Mouse (Mus musculus) embryonic facial prominence, embryonic 13.5 days (tissue): ENCODE results near the gene Gm45753. TPM values are rescaled to one million over a fixed set of nuclear protein-coding genes. Genes with fewer than 3 reads are reported as not detected.
A peak's percentile ranks its signal among the peaks of the same experiment; 100 is the strongest.

Experiments
- ATAC-seq: fragments of 200-750 bp; cut with Nextera tagmentation; 2 replicates; pipeline ENCODE4 v1.8.0; 2017; ENCODE audit warnings: low read depth; ENCODE audit not compliant: insufficient number of reproducible peaks, insufficient read depth, low FRiP score, low TSS enrichment
- H3K27ac ChIP-seq: fragments of 300-500 bp; sonication (generic); 2 replicates; pipeline ENCODE4 v1.5.1; 2015; ENCODE audit warnings: moderate library complexity, mild to moderate bottlenecking, inconsistent platforms
- H3K27me3 ChIP-seq: fragments of 300-500 bp; sonication (generic); 2 replicates; pipeline ENCODE4 v1.6.1; 2015; ENCODE audit warnings: mild to moderate bottlenecking, inconsistent platforms
- H3K36me3 ChIP-seq: fragments of 300-500 bp; sonication (generic); 2 replicates; pipeline ENCODE4 v1.6.1; 2015; ENCODE audit warnings: mild to moderate bottlenecking, inconsistent platforms
- H3K4me1 ChIP-seq: fragments of 300-500 bp; sonication (generic); 2 replicates; pipeline ENCODE4 v1.6.1; 2015; ENCODE audit warnings: inconsistent platforms
- H3K4me2 ChIP-seq: fragments of 300-500 bp; sonication (generic); 2 replicates; pipeline ENCODE4 v1.6.1; 2015; ENCODE audit warnings: moderate library complexity, mild to moderate bottlenecking, inconsistent platforms
- H3K4me3 ChIP-seq: fragments of 300-500 bp; sonication (generic); 2 replicates; pipeline ENCODE4 v1.5.1; 2015; ENCODE audit warnings: mild to moderate bottlenecking, inconsistent platforms
- H3K9ac ChIP-seq: fragments of 300-500 bp; sonication (generic); 2 replicates; pipeline ENCODE4 v1.6.1; 2015; ENCODE audit warnings: mild to moderate bottlenecking, inconsistent platforms
- H3K9me3 ChIP-seq: fragments of 300-500 bp; sonication (generic); 2 replicates; pipeline ENCODE4 v1.6.1; 2016; ENCODE audit warnings: inconsistent platforms
- WGBS: fragments of 180-500 bp; shearing (Covaris S2); methylation state at CpG from one replicate; pipeline ENCODE4 v1.1.7; 2015; ENCODE audit warnings: mixed read lengths; 5-methylcytosine and 5-hydroxymethylcytosine counted together
- polyA plus RNA-seq: library from polyadenylated mRNA; unstranded; fragments of >200 nt; fragmentation: Nextera tagmentation; extraction: Ambion mirVana; gene quantifications from 2 replicates; pipeline ENCODE4 v1.2.1, GENCODE M21; 2015

Gene Gm45753
- polyA plus RNA-seq, 1 experiment from 2014 or later: not detected

DNA sequence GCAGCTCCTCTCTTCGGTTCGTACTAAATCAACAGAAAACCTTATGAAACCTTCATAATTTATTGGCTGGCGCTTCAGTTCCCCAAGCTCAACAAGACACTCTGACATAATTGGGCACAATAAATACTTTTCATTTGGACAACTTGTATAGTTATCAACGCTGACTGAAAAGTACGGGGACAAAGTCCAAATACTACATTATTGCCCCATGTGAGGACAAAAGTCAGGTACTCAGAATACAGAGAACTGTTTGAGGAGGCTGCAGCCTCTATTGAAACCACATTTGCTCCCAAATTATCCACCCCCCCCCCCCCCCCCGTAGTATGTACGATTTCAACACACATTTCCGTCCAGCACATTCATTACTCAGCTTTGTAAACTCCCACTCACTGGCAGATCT, 68.9 kb downstream of the Gm45753 start:
- Histone ChIP-seq H3K9ac (no peak overlapping the region), H3K27me3 (no peaks in the 10 kb centered on the region), H3K4me2 (no peak overlapping the region), H3K27ac (no peak overlapping the region), H3K4me1 (peaks cover 4% of the 10 kb centered on the region; the same call in 1 of the 2 replicates), H3K4me3 (no peak overlapping the region), H3K36me3 (no peaks in the 10 kb centered on the region), H3K9me3 (no peaks in the 10 kb centered on the region)
- no peak for ATAC-seq
- 71% methylated on average over 8 of the region's 8 CpGs for WGBS

DNA sequence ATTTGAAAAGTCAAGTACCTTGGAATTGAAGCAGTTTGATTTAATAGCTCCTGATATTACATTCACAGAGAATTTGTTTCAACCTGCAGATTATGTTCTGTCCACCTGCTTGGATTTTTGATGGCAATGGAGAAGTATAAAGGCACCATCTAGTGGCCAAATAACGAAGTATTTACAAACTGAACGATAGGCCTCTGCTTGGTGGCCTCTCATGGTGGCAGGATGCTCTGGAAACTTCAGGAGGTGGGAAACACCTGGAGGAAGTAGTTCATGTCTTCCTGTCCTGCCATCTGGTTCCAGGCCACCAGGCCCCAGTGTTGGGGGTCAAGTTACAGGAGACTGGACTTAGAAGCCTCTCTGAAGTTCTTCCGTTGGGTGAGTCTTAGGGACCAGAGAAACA, 70.0 kb downstream of the Gm45753 start:
- Histone ChIP-seq H3K36me3 (no peaks in the 10 kb centered on the region), H3K4me2 (no peak overlapping the region), H3K9me3 (no peaks in the 10 kb centered on the region), H3K4me3 (no peak overlapping the region), H3K9ac (no peak overlapping the region), H3K4me1 (peaks cover 4% of the 10 kb centered on the region; the same call in 1 of the 2 replicates), H3K27ac (no peak overlapping the region), H3K27me3 (no peaks in the 10 kb centered on the region)
- WGBS: 26% methylated on average over 3 of the region's 3 CpGs
- ATAC-seq: no peak

DNA sequence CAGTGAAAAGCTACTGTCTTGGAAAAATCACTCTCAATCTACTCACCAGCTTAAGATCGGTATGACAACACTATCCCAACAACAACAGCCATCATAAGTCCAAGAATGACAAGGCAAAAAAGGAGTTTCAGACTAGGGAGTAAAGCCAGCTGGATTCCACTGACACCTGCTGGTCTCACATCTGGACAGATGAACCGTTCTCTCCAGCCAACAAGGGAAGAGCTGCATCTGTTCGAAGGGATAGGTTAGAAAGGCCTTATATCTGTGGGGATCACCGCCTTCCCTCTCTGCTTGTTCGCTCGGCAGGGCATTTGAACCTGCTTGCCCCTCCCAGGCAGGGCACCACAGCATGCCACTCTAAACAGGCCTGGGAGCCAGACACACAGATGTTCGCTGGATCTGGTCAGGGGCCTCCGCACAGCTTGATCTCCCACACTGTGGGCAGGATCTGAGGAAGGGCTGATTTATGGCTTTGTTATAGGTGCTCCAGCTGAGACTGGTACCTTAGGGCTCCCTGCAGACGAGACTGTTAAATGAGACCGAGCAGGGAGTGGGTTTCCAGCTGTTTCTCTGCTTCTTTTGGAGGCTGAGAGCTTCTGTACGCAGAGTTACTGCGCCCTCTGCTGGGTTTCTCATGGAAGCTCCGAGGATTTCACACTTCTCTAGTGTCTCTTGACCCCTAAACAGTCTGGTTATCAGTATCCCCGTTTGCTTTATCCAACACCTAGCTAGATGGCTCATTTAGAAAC, 71.9 kb downstream of the Gm45753 start:
- Histone ChIP-seq H3K4me2 (peak overlapping the region; percentile 50), H3K27ac (no peak overlapping the region), H3K27me3 (no peaks in the 10 kb centered on the region), H3K9me3 (no peaks in the 10 kb centered on the region), H3K36me3 (no peaks in the 10 kb centered on the region), H3K4me1 (peaks cover 4% of the 10 kb centered on the region; the same call in 1 of the 2 replicates), H3K4me3 (no peak overlapping the region), H3K9ac (0 out of 2 replicates have a peak overlapping the region, but pooled peaks have one; percentile 21)
- WGBS: 19% methylated on average over 14 of the region's 14 CpGs
- peak; percentile 39; the same call in 1 of the 2 replicates for ATAC-seq

DNA sequence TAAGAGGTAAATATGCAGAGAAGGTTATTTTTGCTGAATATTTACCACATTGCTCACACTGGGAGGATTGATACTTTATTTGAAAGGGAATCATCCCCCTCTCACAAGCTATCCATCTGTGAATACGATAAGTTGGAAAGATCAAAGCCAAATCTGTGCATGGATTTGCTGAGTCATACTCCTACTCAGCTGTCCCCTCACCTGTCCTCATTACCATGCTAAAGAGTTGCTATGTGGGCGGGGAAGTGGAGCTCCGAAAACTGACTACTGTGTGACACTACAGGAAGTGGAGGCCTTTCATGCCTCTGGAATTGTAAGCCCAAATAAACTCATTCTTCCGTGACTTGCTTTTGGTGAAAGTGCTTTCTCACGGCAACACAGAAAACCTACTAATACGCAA, 73.0 kb downstream of the Gm45753 start:
- Histone ChIP-seq H3K4me1 (peaks cover 4% of the 10 kb centered on the region; the same call in 1 of the 2 replicates), H3K4me3 (no peak overlapping the region), H3K27ac (no peak overlapping the region), H3K9ac (no peak overlapping the region), H3K9me3 (no peaks in the 10 kb centered on the region), H3K4me2 (no peak overlapping the region), H3K27me3 (no peaks in the 10 kb centered on the region), H3K36me3 (no peaks in the 10 kb centered on the region)
- WGBS: 80% methylated on average over 6 of the region's 6 CpGs
- ATAC-seq: no peak

DNA sequence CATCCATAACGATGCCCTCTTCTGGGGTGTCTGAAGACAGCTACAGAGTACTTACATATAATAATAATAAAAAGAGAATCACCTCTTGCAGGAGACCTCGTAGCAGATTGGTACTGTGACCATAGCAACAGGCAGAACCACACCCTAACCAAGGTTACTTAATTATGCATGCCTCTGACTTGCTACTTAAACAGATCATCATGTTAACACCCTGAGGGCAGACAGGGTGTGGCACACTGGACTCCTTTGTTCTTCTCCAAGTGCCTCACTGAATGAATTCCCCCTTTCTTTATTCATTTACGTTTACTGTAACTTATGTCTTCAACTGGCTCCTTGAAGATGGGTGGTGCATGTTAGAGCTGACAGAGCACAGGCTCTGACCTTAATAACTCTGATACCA, 75.0 kb downstream of the Gm45753 start:
- Histone ChIP-seq H3K9me3 (no peaks in the 10 kb centered on the region), H3K4me3 (no peak overlapping the region), H3K9ac (no peak overlapping the region), H3K4me1 (peaks cover 4% of the 10 kb centered on the region; the same call in 1 of the 2 replicates), H3K4me2 (no peak overlapping the region), H3K27me3 (no peaks in the 10 kb centered on the region), H3K36me3 (no peaks in the 10 kb centered on the region), H3K27ac (no peak overlapping the region)
- 52% methylated on average over 3 of the region's 3 CpGs for WGBS
- ATAC-seq: no peak

Other genes starting within 250 kb of the Gm45753 start
- not detected in 2 replicates for gene Mtnr1a, start 239.3 kb downstream of the Gm45753 start, polyA plus RNA-seq
- 0.55 TPM in 1 of 2 replicates, not detected in the other for gene F11, start 46.4 kb downstream of the Gm45753 start, polyA plus RNA-seq
- gene Klkb1, start 13.6 kb downstream of the Gm45753 start, polyA plus RNA-seq: 0.04 and 0.23 TPM in 2 replicates
- gene Cyp4v3, start 24.8 kb upstream of the Gm45753 start, polyA plus RNA-seq: 1.7 and 2.2 TPM in 2 replicates
- gene Fam149a, start 73.8 kb upstream of the Gm45753 start, polyA plus RNA-seq: 7.5 and 8.3 TPM in 2 replicates
- gene Tlr3, start 102.6 kb upstream of the Gm45753 start, polyA plus RNA-seq: 1.4 and 1.6 TPM in 2 replicates
- 24.5 and 34.9 TPM in 2 replicates for gene Sorbs2, start 199.3 kb upstream of the Gm45753 start, polyA plus RNA-seq